Mouse (Mus musculus) bone marrow macrophage, adult 2 months (primary cell): ENCODE results near the gene Apbb1ip. TPM values are rescaled to one million over a fixed set of nuclear protein-coding genes. Genes with fewer than 3 reads are reported as not detected.

ENCODE experiments used
- H3K27ac ChIP-seq: 2 replicates; pipeline ENCODE4 v1.5.1; 2012; ENCODE audit warnings: low read depth, low read length; ENCODE audit not compliant: insufficient read depth
- H3K4me1 ChIP-seq: 2 replicates; pipeline ENCODE4 v1.6.1; 2012; ENCODE audit warnings: low read length; ENCODE audit not compliant: control insufficient read depth, insufficient read depth
- H3K4me3 ChIP-seq: 2 replicates; pipeline ENCODE4 v1.5.1; 2012; ENCODE audit warnings: mild to moderate bottlenecking, low read length, moderate library complexity; ENCODE audit not compliant: insufficient read depth
- CTCF ChIP-seq: IDR thresholded peaks from 2 replicates; pipeline ENCODE4 v1.5.1; 2012; ENCODE audit warnings: low read depth, mild to moderate bottlenecking, low read length, moderate library complexity
- POLR2A ChIP-seq: IDR thresholded peaks from 2 replicates; pipeline ENCODE4 v1.6.1; 2012; ENCODE audit warnings: mild to moderate bottlenecking, low read depth, low read length, borderline replicate concordance
- polyA plus RNA-seq: library from polyadenylated mRNA; stranded (reverse); fragments of >200 nt; gene quantifications from 2 replicates; pipeline ENCODE4 v1.2.4, GENCODE M21; 2012; ENCODE audit not compliant: missing spikeins, insufficient read depth, insufficient read length

Gene Apbb1ip
- 171 and 182 TPM in 2 replicates for polyA plus RNA-seq

DNA sequence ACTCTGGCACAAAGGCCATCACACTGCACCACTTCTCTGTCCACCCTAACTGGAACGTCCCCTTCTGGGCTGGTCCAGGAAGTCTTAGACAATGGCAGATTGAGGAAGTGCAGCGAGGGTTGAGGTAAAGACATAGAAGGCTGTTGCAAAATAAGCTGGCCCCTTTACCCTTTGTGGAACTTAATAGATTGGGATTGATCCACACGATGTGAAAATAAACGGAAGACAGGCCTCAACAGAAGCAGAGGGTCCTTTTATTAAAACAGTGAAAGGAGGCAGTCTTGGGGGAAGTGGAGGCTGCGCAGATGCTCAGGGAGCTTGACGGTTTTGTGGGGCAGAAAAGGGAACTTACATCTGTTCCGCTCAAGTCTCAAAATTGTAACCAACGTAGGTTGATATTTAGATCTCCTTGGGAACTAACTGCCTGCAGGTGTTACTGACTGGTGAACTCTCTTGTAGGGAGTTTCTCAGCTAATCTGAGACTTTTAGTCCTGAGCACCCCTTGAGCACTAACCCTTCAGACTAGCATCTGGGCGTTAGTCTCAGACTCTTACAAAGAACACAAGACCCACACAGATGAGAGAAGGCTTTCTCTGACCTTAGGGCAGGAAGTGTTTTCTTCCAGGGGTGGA is at the start of gene Apbb1ip:
Gene Apbb1ip, plus strand, starts transcription at position 546 of the 632 bp plus-strand sequence.
- Histone ChIP-seq H3K27ac (peak within 1 kb of the TSS; percentile 99), H3K4me3 (peak within 1 kb of the TSS; percentile 69), H3K4me1 (peaks cover 25% of the 10 kb centered on the region)
- TF ChIP-seq CTCF (no peak), POLR2A (no peak)

DNA sequence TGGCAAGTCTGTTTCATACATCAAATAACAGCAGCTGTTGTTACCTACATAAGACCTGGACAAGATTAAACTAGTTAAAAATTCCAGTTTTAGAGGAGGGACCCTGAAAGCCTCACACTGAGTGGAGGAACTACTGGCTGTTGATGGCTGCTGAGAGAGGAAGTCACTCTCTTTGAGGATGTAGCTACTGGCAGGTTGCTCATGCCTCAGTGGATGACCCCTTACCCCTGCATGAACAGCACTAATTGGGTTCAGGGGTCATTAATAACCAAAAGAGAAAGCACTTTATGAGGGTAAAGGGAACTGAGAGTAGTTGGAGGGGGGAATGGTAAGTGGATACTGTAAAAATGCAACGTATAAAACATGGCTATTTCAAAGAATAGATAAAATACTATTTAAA is 46.8 kb upstream of the Apbb1ip start:
- no peak overlapping the region for H3K27ac ChIP-seq
- H3K4me3 ChIP-seq = no peak overlapping the region
- H3K4me1 ChIP-seq = peaks cover 14% of the 10 kb centered on the region
- TF ChIP-seq POLR2A = no peak
- TF ChIP-seq CTCF = no peak

DNA sequence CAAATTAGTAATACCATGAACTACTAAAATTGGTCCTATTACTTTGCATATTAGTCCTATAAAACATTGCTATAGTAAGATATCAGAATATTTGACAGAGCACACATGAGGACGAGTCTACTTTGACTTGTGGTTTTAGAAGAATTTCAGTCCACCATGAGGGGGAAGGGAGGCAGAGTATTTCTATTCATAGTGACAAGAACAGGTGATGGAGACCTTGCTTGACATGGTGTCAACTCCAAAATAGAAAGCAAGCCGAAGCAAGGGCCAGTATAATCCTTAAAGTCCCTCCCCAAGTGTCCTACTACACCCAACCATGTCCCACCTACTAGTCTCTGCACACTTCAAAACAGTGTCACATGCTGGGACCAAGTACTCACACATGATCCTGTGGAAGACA is 37.8 kb upstream of the Apbb1ip start:
- H3K4me3 ChIP-seq = no peak overlapping the region
- peaks cover 5% of the 10 kb centered on the region for H3K4me1 ChIP-seq
- no peak for TF ChIP-seq CTCF
- TF ChIP-seq POLR2A = no peak
- no peak overlapping the region for H3K27ac ChIP-seq

DNA sequence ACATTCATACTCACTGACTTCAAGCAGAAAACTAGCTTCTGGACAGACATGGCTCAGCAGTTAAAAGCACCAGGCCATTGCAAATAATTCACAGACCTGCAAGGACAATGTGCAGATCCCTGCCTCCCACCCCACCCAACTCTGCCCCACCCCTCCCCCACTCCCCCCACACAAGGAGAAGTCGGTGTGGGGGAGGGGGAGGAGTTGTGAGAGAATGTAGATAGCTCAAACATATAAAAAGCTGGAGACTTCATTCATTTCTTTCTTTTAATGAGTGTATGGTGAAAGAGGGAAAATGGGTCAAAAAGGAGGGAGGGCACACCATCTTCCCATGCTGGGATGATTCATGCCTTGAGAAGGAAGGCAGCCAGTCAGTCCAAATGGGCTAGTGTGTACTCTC is 34.5 kb upstream of the Apbb1ip start:
- TF ChIP-seq POLR2A = no peak
- no peak for TF ChIP-seq CTCF
- peaks cover 5% of the 10 kb centered on the region for H3K4me1 ChIP-seq
- no peak overlapping the region for H3K27ac ChIP-seq
- no peak overlapping the region for H3K4me3 ChIP-seq

DNA sequence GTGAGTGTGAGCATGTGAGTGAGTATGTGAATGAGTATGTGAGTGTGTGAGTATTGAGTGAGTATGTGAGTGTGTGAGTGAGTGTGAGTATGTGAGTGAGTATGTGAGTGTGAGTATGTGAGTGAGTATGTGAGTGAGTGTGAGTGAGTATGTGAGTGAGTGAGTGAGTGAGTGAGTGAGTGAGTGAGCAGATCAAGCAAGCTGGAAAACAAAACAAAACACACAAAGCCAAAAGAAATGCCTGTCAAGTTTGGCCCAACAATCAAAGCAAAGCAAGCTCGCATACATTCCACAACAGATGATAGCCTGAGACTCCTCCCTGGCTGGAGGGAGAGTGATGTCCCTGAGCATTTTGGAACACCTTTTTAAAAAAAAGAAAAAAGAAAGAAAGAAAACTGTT is 33.5 kb upstream of the Apbb1ip start:
- TF ChIP-seq POLR2A = no peak
- TF ChIP-seq CTCF = no peak
- H3K27ac ChIP-seq = no peak overlapping the region
- peaks cover 8% of the 10 kb centered on the region for H3K4me1 ChIP-seq
- H3K4me3 ChIP-seq = no peak overlapping the region

DNA sequence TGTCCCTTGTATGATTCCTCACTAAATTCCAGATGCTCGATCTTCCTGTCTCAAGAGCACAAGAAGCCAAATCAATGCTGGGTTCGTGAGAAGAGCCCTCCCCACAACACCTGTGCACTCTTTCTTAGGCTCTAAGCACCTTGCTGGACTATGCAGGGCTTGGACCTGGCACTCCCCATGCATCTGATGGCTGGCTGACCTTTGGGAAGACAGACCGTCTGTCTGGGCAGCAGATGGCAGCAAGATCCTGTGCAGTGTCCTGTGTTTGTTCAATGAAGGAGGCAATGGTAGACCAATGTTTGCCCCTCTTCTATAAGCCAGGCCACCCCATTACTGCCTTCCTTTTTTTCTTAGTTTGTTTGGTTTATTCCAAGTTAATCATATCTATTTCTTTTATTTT is 32.7 kb upstream of the Apbb1ip start:
- no peak for TF ChIP-seq POLR2A
- peak; percentile 47 for TF ChIP-seq CTCF
- no peak overlapping the region for H3K27ac ChIP-seq

DNA sequence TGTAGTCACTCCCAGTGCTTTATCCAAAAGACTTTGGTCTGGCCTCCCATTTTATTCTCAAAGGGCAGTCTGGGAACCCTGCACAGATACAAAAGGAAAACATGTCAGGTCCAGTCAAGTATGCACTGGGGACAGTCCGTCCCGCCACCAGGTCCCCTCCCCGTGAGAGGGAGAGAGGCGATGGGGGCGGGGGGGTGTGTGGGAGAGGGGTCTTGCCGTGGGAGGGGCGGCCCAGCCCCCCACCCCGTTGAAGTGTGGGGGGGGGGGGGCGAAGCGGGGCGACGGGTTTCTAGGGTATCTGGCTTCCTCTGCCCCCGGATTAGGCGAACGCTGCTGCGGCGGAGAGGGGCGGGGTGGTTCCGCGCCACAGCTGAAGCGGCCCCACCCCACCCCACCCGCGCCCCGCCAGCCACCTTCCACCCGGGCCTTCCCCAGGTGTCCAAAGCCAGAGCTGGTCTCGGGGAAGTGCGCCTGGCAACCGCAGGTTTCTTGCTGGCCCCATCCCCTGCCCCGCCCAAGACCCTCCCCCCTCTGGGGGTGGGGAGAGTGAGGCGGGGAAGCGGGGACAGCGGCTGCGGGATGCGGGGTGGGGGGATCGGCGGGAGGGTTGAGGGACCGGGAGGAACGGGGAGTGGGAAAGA is 29.7 kb upstream of the Apbb1ip start:
- Histone ChIP-seq H3K4me3 (peak overlapping the region; percentile 44), H3K27ac (peak overlapping the region; percentile 26; the same call in 1 of the 2 replicates)

More for the DNA sequence above, 32.7 kb upstream of the Apbb1ip start:
- no peak overlapping the region for H3K4me3 ChIP-seq
- peaks cover 11% of the 10 kb centered on the region for H3K4me1 ChIP-seq

DNA sequence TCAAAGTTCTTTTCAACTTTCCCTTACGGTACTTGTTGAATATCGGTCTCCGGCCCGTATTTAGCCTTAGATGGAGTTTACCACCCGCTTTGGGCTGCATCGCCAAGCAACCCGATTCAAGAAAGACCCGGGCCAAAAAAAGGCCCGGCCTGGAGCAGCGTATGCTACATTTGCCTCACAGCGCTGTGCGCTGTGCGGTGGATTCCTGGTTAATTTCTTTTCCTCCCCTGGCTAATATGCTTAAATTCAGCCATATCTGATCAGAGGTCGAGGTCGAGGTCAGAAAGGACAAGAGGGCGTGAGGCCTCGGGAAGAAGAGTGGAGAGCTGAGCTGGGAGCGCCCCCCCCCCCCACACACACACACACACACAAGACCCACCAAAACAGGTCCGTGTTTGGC is 29.0 kb upstream of the Apbb1ip start:
- TF ChIP-seq CTCF = no peak
- Histone ChIP-seq H3K27ac (no peak overlapping the region), H3K4me3 (no peak overlapping the region), H3K4me1 (peaks cover 14% of the 10 kb centered on the region)

More for the DNA sequence above, 29.7 kb upstream of the Apbb1ip start:
- no peak for TF ChIP-seq POLR2A
- no peak for TF ChIP-seq CTCF
- peaks cover 10% of the 10 kb centered on the region for H3K4me1 ChIP-seq

DNA sequence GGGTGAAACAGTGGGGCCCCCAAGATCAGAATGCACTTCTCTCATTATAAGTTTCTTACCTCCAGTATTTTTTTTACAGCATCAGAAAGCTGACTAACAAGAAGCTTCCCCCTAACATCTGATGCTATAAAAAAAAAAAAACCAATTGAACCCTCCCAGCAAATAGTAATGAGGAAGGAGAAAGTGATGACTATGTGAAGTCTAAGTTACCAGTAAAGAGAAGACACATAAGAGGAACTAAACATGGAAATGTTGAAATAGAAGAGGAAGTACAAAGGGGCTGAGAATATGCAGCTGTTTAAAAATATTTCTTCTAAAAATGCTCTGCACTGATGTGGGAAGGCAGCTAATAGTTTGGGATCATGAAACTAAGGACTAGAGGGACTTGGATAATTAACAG is 27.1 kb upstream of the Apbb1ip start:
- peak overlapping the region; percentile 99 for H3K27ac ChIP-seq

DNA sequence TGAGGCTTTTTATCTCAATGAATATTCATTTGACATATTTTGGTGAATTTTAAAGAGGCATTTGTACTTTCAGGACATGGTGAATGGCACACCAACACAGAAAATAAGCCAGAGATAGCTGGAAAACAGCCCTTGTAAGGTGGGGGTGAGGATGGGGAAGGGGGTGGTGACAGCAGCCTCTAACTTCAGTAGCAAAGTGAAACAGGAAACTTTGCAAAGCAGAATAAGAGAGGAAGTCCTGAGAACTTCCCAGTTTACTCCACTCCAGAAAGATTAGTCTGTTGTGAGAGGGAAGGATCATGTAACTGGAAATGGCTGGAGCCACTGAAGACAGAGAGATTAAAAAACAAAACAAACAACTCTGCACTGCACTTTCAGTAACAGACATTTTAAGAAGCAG is 26.0 kb upstream of the Apbb1ip start:
- H3K4me1 ChIP-seq = peaks cover 26% of the 10 kb centered on the region
- TF ChIP-seq CTCF (no peak), POLR2A (no peak)
- peak overlapping the region; percentile 99 for H3K27ac ChIP-seq
- peak overlapping the region; percentile 19; the same call in 1 of the 2 replicates for H3K4me3 ChIP-seq

More for the DNA sequence above, 27.1 kb upstream of the Apbb1ip start:
- H3K4me3 ChIP-seq = no peak overlapping the region
- TF ChIP-seq POLR2A (no peak), CTCF (no peak)
- H3K4me1 ChIP-seq = peaks cover 21% of the 10 kb centered on the region

DNA sequence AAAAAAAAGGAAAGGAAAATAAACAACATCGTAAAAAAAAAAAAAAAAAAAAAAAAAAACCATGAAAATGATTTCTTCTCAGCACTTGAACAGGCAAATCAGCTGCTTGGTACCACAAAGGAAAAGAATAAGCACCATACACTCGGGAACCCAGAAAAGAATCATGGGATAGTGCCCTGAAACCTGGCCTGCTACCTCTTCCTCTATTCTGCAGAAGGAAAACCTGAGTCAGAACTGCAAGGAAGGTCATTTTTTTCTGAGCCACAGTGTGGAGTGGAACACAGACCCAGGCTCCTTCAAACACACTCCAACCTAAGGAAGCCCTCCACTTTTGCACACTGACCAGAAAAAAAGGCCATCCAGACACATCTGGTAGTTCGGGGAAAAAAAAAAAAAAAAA is 24.1 kb upstream of the Apbb1ip start:
- Histone ChIP-seq H3K4me1 (peaks cover 38% of the 10 kb centered on the region), H3K4me3 (no peak overlapping the region), H3K27ac (peak overlapping the region; percentile 52)
- TF ChIP-seq POLR2A = no peak
- no peak for TF ChIP-seq CTCF
